Mouse (Mus musculus) left cerebral cortex, adult 9 months (tissue): ENCODE measurements around the gene Mrps14.

Experiments
- DNase-seq, 2 experiments: peaks; one replicate each; pipeline ENCODE4 v3.0.0; 2022; ENCODE audit warnings: low spot score in 2 of 2

Mrps14 gene

GRCm38 (mm10) chr1:160227850-160228249 is 32.8 kb downstream of the Mrps14 start:
- no peak for DNase-seq

GRCm38 (mm10) chr1:160231013-160231412 is 36.0 kb downstream of the Mrps14 start:
- DNase-seq: peak in 1 of 2 experiments; percentile 56

GRCm38 (mm10) chr1:160232113-160232512 is 37.1 kb downstream of the Mrps14 start:
- DNase-seq: no peak

GRCm38 (mm10) chr1:160233921-160234320 is 38.9 kb downstream of the Mrps14 start:
- DNase-seq: no peak

- no peak for DNase-seq
These were observed 43.0 kb downstream of the Mrps14 start for GRCm38 (mm10) chr1:160237981-160238380.

- no peak for DNase-seq
These were observed 43.9 kb downstream of the Mrps14 start for GRCm38 (mm10) chr1:160238852-160239443.

GRCm38 (mm10) chr1:160240091-160240490 is 45.1 kb downstream of the Mrps14 start:
- no peak for DNase-seq

GRCm38 (mm10) chr1:160244689-160245088 is 49.7 kb downstream of the Mrps14 start:
- no peak for DNase-seq

GRCm38 (mm10) chr1:160245954-160246353 is 50.9 kb downstream of the Mrps14 start:
- no peak for DNase-seq

GRCm38 (mm10) chr1:160246844-160247243 is 51.8 kb downstream of the Mrps14 start:
- peak; percentile 25 to 33 for DNase-seq

GRCm38 (mm10) chr1:160247473-160247872 is 52.5 kb downstream of the Mrps14 start:
- DNase-seq: no peak

- DNase-seq: no peak
These were observed 54.8 kb downstream of the Mrps14 start for GRCm38 (mm10) chr1:160249786-160250185.

- DNase-seq: no peak
These were observed 55.8 kb downstream of the Mrps14 start for GRCm38 (mm10) chr1:160250782-160251181.

GRCm38 (mm10) chr1:160251388-160252007 is 56.5 kb downstream of the Mrps14 start:
- DNase-seq: no peak
